Mouse (Mus musculus): Measurements from ENCODE around the gene Fars2.

Fars2 gene

GRCm38 (mm10) chr13:36729731-36730340 is 612.6 kb downstream of the Fars2 start:
- peak; percentile 40 for DNase-seq (ENCODE audit: extremely low spot score, low spot score)

DNA sequence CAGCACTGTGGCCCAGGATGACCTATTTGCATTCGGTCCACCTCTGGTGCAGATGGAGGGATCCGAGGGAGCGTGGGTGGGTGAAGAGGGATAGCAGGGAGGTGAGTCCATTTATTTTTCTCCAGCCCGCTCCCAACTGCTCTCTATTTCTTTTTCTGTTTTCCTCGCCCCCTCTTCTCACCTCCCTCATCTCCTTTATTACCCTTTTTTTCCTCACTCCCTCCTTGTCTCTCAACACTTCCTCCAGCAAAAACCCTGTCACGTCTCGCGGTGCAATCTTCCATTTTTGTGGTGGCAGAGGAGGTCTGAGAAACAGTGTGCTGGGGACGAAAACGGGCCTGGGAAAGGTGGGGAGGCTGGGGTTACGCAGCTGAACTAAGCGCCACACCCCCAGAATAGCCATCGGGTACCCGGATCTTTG is 613.1 kb downstream of the Fars2 start:
- DNase-seq (ENCODE audit: extremely low spot score, low spot score) = no peak

DNA sequence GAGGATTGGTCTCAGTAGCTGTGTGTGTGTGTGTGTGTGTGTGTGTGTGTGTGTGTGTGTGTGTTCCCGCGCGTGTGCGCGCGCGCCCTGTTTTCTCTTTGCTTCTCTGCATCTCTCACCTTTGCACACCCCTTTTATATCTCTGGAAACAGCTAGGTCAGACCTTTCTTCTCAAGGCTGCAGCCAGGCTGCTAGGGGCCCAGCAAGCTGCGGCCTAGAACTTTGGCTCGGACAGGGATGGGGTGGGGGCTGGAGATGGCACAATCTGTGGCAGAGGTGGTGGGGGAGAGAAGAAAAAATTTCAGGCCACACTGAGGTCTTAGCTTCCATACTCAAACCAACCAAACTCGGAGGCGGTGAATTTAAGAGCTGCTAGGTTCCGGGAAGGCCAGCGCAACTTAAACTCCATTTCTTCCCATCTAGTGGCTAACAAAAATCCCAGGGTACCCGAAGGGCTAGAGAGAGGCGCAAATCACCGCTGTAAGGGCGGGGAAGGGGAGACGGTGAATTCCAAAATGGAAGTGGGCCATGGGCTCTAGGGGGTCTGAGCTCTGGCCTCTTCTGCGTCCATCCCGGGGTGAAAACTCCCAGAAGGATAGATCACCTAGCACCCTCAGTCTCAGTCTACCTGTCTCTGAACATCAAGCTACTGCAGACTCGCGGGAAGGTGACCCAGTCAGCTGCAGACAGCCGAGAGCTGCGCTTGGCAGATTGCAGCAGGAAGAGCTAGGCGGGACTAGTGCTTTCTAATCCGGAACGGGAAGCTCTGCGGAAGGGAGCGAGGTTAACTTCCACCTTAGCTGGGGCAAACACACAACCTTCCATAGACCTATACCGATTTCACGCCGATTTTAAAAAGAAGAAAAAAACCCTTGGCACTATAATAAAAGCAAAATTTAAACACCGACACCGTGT is 614.1 kb downstream of the Fars2 start:
- peak; percentile 65 for DNase-seq (ENCODE audit: extremely low spot score, low spot score)

DNA sequence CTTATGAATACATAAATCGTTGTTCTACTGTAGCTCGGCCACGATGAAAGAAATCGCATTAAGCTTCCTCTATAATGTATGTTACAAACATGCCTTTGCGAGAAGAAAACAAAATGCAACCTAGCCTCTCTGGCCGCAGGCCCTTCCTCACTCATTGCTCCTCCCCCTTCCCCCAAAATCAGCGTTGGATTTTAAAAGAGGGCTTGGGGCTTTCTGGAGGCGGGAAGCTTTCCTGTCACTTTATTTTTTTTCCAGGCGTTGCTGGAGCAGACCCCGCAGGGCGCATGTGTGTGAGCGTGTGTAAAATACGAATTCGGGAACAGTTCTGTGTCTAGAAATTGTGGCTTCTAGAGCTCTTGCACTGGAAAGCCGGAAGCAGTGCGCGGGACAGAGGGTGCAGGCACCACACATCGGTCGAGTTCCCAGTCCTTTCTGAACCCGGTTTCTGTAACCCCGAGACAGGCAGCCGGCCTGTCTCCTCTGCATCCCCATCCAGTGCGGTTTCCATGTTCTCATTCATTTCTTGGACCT is 614.8 kb downstream of the Fars2 start:
- DNase-seq (ENCODE audit: extremely low spot score, low spot score) = peak; percentile 59

DNA sequence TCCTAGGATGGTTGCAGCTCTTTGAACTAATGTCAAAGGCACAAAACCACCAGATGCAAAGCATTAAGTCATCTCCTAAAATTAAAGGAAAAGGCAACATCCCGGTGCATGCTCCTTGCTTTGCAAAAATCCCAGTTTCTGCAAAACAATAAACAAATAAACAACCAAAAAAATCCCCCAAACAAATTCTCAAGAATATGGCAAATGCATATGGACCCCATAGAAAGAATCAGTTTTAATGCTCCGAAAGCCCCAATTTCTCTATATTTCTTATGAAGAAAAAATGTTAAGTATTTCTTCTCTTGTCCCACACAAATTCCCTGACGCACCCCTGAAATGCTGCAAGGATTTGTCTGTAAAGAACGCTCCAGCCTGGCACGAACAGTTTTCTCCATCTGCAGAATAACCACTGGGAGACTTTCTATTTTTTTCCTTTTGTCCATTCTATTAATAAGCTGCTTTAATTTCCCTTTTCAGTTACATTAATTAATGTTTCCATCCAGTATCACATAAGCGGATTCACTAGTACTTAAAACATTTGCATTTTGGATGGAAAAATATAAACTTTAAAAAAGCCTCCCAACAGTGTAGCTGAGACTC is 615.8 kb downstream of the Fars2 start:
- no peak for DNase-seq (ENCODE audit: extremely low spot score, low spot score)

DNA sequence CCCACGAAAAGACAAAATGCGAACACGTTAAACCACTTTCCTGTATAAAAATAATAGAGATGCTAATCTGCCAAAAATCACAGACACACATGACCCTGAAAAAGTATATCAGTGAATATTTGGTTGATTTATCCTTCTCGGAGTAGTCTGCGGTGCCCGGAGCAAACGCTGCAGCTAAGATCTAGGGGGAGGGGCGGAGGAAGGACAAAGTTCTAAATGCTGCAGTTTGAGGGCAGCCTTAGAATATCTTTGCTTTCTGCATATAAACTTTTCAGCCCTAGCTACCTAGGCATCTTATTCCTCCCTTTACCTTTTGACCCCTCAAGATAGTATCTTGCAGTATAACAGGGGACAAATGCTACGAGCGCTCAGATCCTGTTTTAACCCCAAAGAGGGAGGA is 616.4 kb downstream of the Fars2 start:
- DNase-seq (ENCODE audit: extremely low spot score, low spot score) = no peak

DNA sequence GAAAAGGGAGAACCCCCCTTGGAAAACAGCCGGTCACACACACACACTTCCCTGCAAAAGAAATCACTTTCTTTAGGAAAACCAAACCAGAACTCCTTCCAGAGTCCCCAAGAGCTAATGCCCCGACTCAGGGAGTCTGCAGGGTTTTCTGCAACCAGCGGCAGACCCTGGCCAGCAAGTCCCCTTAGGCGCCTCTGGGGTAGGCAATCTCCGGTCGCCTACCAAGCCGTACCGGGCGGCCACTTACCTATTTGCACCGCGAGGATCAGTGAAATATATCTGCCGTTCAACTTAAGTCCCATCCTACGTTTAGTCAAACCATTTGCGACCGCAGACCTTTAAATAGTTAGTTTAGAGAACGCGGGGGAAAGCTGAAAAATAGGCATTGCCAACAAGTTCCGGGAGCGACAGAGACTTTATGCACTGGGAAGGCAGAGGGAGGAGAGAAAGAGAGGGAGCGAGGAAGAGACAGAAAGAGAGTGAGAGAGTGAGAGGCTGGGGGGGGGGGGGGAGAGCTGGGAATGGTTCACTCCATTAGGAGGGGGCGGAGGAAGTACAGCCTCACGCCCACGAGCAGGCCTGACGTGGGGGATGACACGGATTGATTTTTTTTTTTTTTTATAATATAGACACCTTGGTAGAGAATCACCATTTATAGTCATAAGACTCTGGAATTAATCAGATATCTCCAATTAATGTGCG is 616.9 kb downstream of the Fars2 start:
- DNase-seq (ENCODE audit: extremely low spot score, low spot score) = peak; percentile 65

DNA sequence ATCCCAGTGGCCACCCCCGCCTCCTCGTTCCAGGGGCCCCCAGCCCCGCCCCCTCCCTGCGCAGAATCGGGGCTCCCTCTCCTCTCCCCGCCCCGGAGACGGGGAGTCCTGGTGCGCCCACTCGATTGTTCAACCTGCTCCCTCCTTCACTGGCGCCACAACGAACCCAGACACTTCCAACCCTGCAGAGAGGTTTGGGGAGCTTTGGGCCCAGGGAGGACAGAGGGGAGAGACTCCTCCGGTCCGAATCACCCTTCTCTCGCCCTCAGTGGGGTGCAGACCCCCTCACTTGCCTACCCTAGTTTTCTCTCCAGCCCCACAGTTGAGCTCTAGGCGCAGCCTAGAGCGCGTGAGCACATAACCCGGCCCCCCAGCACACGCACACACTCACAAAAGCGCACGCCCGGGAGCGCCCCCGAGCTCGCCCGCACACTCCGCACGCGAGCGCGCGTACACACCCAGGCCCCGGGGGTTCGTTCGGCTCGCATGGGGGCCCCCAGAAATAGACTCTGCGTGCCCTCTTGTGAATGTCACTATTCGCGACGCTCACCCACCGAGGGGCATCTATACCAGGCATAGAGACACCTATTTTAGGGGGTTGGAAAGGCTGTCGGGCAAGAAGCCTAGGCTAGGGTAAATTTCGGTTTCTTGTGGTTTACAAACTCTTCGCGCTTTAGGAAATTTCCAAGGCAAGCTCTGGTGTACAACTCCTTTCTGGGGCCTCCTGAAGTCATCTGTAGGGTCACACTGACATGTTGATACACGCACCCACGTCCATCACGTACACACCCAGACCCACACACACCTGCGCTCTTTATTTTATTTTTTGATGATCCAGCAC is 617.7 kb downstream of the Fars2 start, which contains the start of gene Nrn1:
TSS of gene Nrn1 (minus strand) at position 401 of the 841 bp plus-strand sequence.
- DNase-seq (ENCODE audit: extremely low spot score, low spot score) = peak; percentile 55

DNA sequence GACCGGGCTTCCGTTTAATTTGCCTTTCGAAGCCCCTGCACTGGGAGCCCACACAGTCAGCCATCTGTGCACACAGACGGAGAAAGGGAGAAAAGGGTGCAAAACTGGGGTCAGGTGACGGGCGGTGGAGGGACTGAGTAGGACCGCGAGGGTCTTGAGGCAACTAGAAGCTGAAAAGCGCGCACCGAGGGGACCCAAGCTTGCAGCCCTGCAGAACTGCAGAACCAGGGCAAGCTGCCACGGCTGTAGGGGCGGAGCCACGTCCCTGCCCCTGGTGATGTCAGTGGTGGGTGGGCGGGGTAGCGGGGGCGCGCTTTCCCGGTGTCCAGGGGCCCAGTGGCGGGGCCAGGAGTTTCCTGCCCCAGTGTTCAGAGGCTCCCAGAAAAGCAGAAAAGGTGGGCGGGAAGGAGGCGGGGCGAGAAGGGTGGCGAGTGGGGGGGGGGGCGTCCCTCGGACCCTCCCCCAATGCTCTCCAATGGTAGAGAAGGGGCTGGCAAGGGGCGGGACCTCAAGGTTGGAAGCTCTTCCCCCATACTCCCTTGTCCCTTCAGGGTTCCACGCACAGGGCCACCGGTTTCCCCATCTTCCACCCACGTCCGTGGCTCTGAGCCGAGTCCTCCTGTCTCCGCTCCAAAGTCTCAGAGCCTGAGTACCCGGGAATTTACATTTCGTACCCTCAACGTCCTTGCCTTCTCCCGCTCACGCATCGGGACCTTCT is 618.8 kb downstream of the Fars2 start:
- peak; percentile 88 for DNase-seq (ENCODE audit: extremely low spot score, low spot score)

GRCm38 (mm10) chr13:36736619-36736996 is 619.4 kb downstream of the Fars2 start:
- no peak for DNase-seq (ENCODE audit: extremely low spot score, low spot score)

DNA sequence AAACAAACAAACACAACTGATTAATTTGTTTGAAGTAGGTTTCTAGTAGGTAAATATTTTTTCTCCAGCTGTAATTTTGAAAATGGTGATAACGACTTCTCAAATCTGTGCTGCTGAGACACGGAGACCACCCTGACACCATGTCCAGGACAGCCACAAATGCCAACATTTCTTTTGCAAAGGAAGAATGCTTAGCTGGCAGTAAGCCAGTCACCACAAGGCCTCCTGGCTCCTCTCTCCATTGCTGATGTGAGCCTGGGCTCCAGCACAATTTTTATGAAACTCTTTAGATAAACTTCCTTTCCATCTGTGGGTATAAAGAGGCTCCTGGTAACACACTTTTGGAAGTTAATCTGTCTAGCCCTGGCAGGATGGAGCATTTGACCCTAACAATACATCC is 632.8 kb downstream of the Fars2 start:
- DNase-seq (ENCODE audit: extremely low spot score, low spot score) = no peak

- no peak for DNase-seq (ENCODE audit: extremely low spot score, low spot score)
Observed at GRCm38 (mm10) chr13:36751861-36752260, 634.6 kb downstream of the Fars2 start.

GRCm38 (mm10) chr13:36766801-36767200 is 649.6 kb downstream of the Fars2 start:
- no peak for DNase-seq (ENCODE audit: extremely low spot score, low spot score)

Measured in neural tube, embryonic 10.5 days (tissue).